Mouse (Mus musculus): ENCODE data around the gene Arhgap25. TPM values are rescaled to one million over a fixed set of nuclear protein-coding genes. Genes with fewer than 3 reads are reported as not detected.

Arhgap25 gene
- polyA plus RNA-seq, 1 experiment: not detected

GRCm38 (mm10) chr6:87503536-87503935 is 29.5 kb downstream of the Arhgap25 start:
- Histone ChIP-seq H3K4me3 (ENCODE audit: low read depth, low read length) (no peak overlapping the region), H3K27ac (ENCODE audit: insufficient read depth, low read length) (no peak overlapping the region), H3K9me3 (replicated peaks; ENCODE audit: control insufficient read depth, insufficient read depth, low read length, poor library complexity, severe bottlenecking) (no peaks in the 10 kb centered on the region), H3K4me1 (ENCODE audit: control insufficient read depth, insufficient read depth, low read length) (no peaks in the 10 kb centered on the region), H3K9ac (ENCODE audit: low read depth, poor library complexity, severe bottlenecking) (no peak overlapping the region), H3K27me3 (ENCODE audit: control insufficient read depth, insufficient read depth, low read length, poor library complexity, severe bottlenecking) (no peaks in the 10 kb centered on the region), H3K36me3 (ENCODE audit: control insufficient read depth, insufficient read depth, low read length, poor library complexity, severe bottlenecking) (no peaks in the 10 kb centered on the region)
- no peak for TF ChIP-seq CTCF (IDR thresholded peaks at IDR 0.05; ENCODE audit: low read depth, low read length)
- TF ChIP-seq EP300 (IDR thresholded peaks at IDR 0.05; ENCODE audit: insufficient read depth, low read depth, low read length): no peak
- TF ChIP-seq POLR2A (IDR thresholded peaks at IDR 0.05; ENCODE audit: insufficient read depth, low read length): no peak

GRCm38 (mm10) chr6:87502831-87503286 is 30.2 kb downstream of the Arhgap25 start:
- no peak overlapping the region for H3K4me3 ChIP-seq (ENCODE audit: low read depth, low read length)
- no peak overlapping the region for H3K9ac ChIP-seq (ENCODE audit: low read depth, poor library complexity, severe bottlenecking)
- TF ChIP-seq CTCF (IDR thresholded peaks at IDR 0.05; ENCODE audit: low read depth, low read length): no peak
- H3K27me3 ChIP-seq (ENCODE audit: control insufficient read depth, insufficient read depth, low read length, poor library complexity, severe bottlenecking): no peaks in the 10 kb centered on the region
- no peaks in the 10 kb centered on the region for H3K9me3 ChIP-seq (replicated peaks; ENCODE audit: control insufficient read depth, insufficient read depth, low read length, poor library complexity, severe bottlenecking)
- no peak overlapping the region for H3K27ac ChIP-seq (ENCODE audit: insufficient read depth, low read length)
- H3K4me1 ChIP-seq (ENCODE audit: control insufficient read depth, insufficient read depth, low read length): no peaks in the 10 kb centered on the region
- no peaks in the 10 kb centered on the region for H3K36me3 ChIP-seq (ENCODE audit: control insufficient read depth, insufficient read depth, low read length, poor library complexity, severe bottlenecking)

- Histone ChIP-seq H3K4me1 (ENCODE audit: control insufficient read depth, insufficient read depth, low read length) (no peaks in the 10 kb centered on the region), H3K4me3 (ENCODE audit: low read depth, low read length) (no peak overlapping the region), H3K27me3 (ENCODE audit: control insufficient read depth, insufficient read depth, low read length, poor library complexity, severe bottlenecking) (no peaks in the 10 kb centered on the region), H3K9me3 (replicated peaks; ENCODE audit: control insufficient read depth, insufficient read depth, low read length, poor library complexity, severe bottlenecking) (no peaks in the 10 kb centered on the region), H3K36me3 (ENCODE audit: control insufficient read depth, insufficient read depth, low read length, poor library complexity, severe bottlenecking) (no peaks in the 10 kb centered on the region), H3K27ac (ENCODE audit: insufficient read depth, low read length) (no peak overlapping the region), H3K9ac (ENCODE audit: low read depth, poor library complexity, severe bottlenecking) (no peak overlapping the region)
- no peak for TF ChIP-seq POLR2A (IDR thresholded peaks at IDR 0.05; ENCODE audit: insufficient read depth, low read length)
- no peak for TF ChIP-seq EP300 (IDR thresholded peaks at IDR 0.05; ENCODE audit: insufficient read depth, low read depth, low read length)
- TF ChIP-seq CTCF (IDR thresholded peaks at IDR 0.05; ENCODE audit: low read depth, low read length): no peak
Observed at GRCm38 (mm10) chr6:87502411-87502810, 30.6 kb downstream of the Arhgap25 start.

- Histone ChIP-seq H3K4me1 (ENCODE audit: control insufficient read depth, insufficient read depth, low read length) (no peaks in the 10 kb centered on the region), H3K4me3 (ENCODE audit: low read depth, low read length) (no peak overlapping the region), H3K27me3 (ENCODE audit: control insufficient read depth, insufficient read depth, low read length, poor library complexity, severe bottlenecking) (no peaks in the 10 kb centered on the region), H3K27ac (ENCODE audit: insufficient read depth, low read length) (no peak overlapping the region), H3K36me3 (ENCODE audit: control insufficient read depth, insufficient read depth, low read length, poor library complexity, severe bottlenecking) (no peaks in the 10 kb centered on the region), H3K9ac (ENCODE audit: low read depth, poor library complexity, severe bottlenecking) (no peak overlapping the region), H3K9me3 (replicated peaks; ENCODE audit: control insufficient read depth, insufficient read depth, low read length, poor library complexity, severe bottlenecking) (no peaks in the 10 kb centered on the region)
- TF ChIP-seq CTCF (IDR thresholded peaks at IDR 0.05; ENCODE audit: low read depth, low read length) (no peak), POLR2A (IDR thresholded peaks at IDR 0.05; ENCODE audit: insufficient read depth, low read length) (no peak), EP300 (IDR thresholded peaks at IDR 0.05; ENCODE audit: insufficient read depth, low read depth, low read length) (no peak)
Observed at GRCm38 (mm10) chr6:87500696-87501095, 32.4 kb downstream of the Arhgap25 start.

GRCm38 (mm10) chr6:87499791-87500190 is 33.3 kb downstream of the Arhgap25 start:
- no peak overlapping the region for H3K27ac ChIP-seq (ENCODE audit: insufficient read depth, low read length)
- H3K9me3 ChIP-seq (replicated peaks; ENCODE audit: control insufficient read depth, insufficient read depth, low read length, poor library complexity, severe bottlenecking): no peaks in the 10 kb centered on the region
- TF ChIP-seq POLR2A (IDR thresholded peaks at IDR 0.05; ENCODE audit: insufficient read depth, low read length) (no peak), CTCF (IDR thresholded peaks at IDR 0.05; ENCODE audit: low read depth, low read length) (no peak), EP300 (IDR thresholded peaks at IDR 0.05; ENCODE audit: insufficient read depth, low read depth, low read length) (no peak)
- H3K9ac ChIP-seq (ENCODE audit: low read depth, poor library complexity, severe bottlenecking): no peak overlapping the region
- H3K27me3 ChIP-seq (ENCODE audit: control insufficient read depth, insufficient read depth, low read length, poor library complexity, severe bottlenecking): no peaks in the 10 kb centered on the region
- H3K4me1 ChIP-seq (ENCODE audit: control insufficient read depth, insufficient read depth, low read length): no peaks in the 10 kb centered on the region
- no peak overlapping the region for H3K4me3 ChIP-seq (ENCODE audit: low read depth, low read length)
- H3K36me3 ChIP-seq (ENCODE audit: control insufficient read depth, insufficient read depth, low read length, poor library complexity, severe bottlenecking): no peaks in the 10 kb centered on the region

- H3K27me3 ChIP-seq (ENCODE audit: control insufficient read depth, insufficient read depth, low read length, poor library complexity, severe bottlenecking): no peaks in the 10 kb centered on the region
- no peaks in the 10 kb centered on the region for H3K4me1 ChIP-seq (ENCODE audit: control insufficient read depth, insufficient read depth, low read length)
- TF ChIP-seq EP300 (IDR thresholded peaks at IDR 0.05; ENCODE audit: insufficient read depth, low read depth, low read length) (no peak), CTCF (IDR thresholded peaks at IDR 0.05; ENCODE audit: low read depth, low read length) (no peak), POLR2A (IDR thresholded peaks at IDR 0.05; ENCODE audit: insufficient read depth, low read length) (no peak)
- H3K36me3 ChIP-seq (ENCODE audit: control insufficient read depth, insufficient read depth, low read length, poor library complexity, severe bottlenecking): no peaks in the 10 kb centered on the region
- no peaks in the 10 kb centered on the region for H3K9me3 ChIP-seq (replicated peaks; ENCODE audit: control insufficient read depth, insufficient read depth, low read length, poor library complexity, severe bottlenecking)
- no peak overlapping the region for H3K27ac ChIP-seq (ENCODE audit: insufficient read depth, low read length)
- no peak overlapping the region for H3K9ac ChIP-seq (ENCODE audit: low read depth, poor library complexity, severe bottlenecking)
- no peak overlapping the region for H3K4me3 ChIP-seq (ENCODE audit: low read depth, low read length)
Observed at GRCm38 (mm10) chr6:87496143-87496542, 36.9 kb downstream of the Arhgap25 start.

Measured in ES-Bruce4 (cell line).